Mouse (Mus musculus) heart, postnatal 0 days (tissue): ENCODE measurements at regions not wholly inside any gene's neighbourhood (a gene's known extent, or its start where the extent isn't known, plus 50 kb on each side); places are given as distances from the start of the nearest gene placed in this dataset.
A peak's percentile ranks its signal among the peaks of the same experiment; 100 is the strongest.

Experiments
- ATAC-seq: fragments of 200-750 bp; cut with Nextera tagmentation; 2 replicates; pipeline ENCODE4 v1.8.0; 2017; ENCODE audit warnings: low read depth, moderate number of reproducible peaks, moderate library complexity; ENCODE audit not compliant: insufficient read depth
- DNase-seq: peaks from one replicate; pipeline ENCODE4 v3.0.0-alpha.2; 2016; ENCODE audit warnings: low spot score
- H3K27ac ChIP-seq: fragments of 300-500 bp; sonication (generic); 2 replicates; pipeline ENCODE4 v1.5.1; 2014; ENCODE audit warnings: low read depth, mild to moderate bottlenecking
- H3K27me3 ChIP-seq: fragments of 300-500 bp; sonication (generic); 2 replicates; pipeline ENCODE4 v1.6.1; 2014; ENCODE audit warnings: low read length, mixed read lengths; ENCODE audit not compliant: control insufficient read depth, insufficient read depth
- H3K36me3 ChIP-seq: fragments of 300-500 bp; sonication (generic); replicated peaks from 2 replicates; pipeline ENCODE4 v1.6.1; 2014; ENCODE audit warnings: low read length, mixed read lengths; ENCODE audit not compliant: control insufficient read depth, insufficient read depth
- H3K4me1 ChIP-seq: fragments of 300-500 bp; sonication (generic); 2 replicates; pipeline ENCODE4 v1.6.1; 2014; ENCODE audit warnings: antibody characterized with exemption; ENCODE audit not compliant: control insufficient read depth, insufficient read depth
- H3K4me2 ChIP-seq: fragments of 300-500 bp; sonication (generic); 2 replicates; pipeline ENCODE4 v1.6.1; 2014; ENCODE audit warnings: low read depth, mild to moderate bottlenecking, low read length, moderate library complexity
- H3K4me3 ChIP-seq: fragments of 300-500 bp; sonication (generic); 2 replicates; pipeline ENCODE4 v1.5.1; 2014; ENCODE audit warnings: low read depth, low read length
- H3K9ac ChIP-seq: fragments of 300-500 bp; sonication (generic); replicated peaks from 2 replicates; pipeline ENCODE4 v1.6.1; 2014; ENCODE audit warnings: low read depth, low read length, mixed read lengths
- H3K9me3 ChIP-seq: fragments of 300-500 bp; sonication (generic); replicated peaks from 2 replicates; pipeline ENCODE4 v1.6.1; 2016; ENCODE audit warnings: low read length; ENCODE audit not compliant: control insufficient read depth
- CTCF ChIP-seq: IDR thresholded peaks from 2 replicates; pipeline ENCODE4 v1.5.1; 2016; ENCODE audit warnings: antibody characterized with exemption, control low read depth, low read depth
- EP300 ChIP-seq: IDR thresholded peaks from 2 replicates; pipeline ENCODE4 v1.6.1; 2016; ENCODE audit warnings: antibody characterized with exemption, low read depth
- WGBS: fragments of 180-500 bp; shearing (Covaris S2); extraction: QIAGEN DNeasy Blood & Tissue Kit; methylation state at CpG from one replicate; pipeline ENCODE4 v1.1.7; 2014; 5-methylcytosine and 5-hydroxymethylcytosine counted together

DNA sequence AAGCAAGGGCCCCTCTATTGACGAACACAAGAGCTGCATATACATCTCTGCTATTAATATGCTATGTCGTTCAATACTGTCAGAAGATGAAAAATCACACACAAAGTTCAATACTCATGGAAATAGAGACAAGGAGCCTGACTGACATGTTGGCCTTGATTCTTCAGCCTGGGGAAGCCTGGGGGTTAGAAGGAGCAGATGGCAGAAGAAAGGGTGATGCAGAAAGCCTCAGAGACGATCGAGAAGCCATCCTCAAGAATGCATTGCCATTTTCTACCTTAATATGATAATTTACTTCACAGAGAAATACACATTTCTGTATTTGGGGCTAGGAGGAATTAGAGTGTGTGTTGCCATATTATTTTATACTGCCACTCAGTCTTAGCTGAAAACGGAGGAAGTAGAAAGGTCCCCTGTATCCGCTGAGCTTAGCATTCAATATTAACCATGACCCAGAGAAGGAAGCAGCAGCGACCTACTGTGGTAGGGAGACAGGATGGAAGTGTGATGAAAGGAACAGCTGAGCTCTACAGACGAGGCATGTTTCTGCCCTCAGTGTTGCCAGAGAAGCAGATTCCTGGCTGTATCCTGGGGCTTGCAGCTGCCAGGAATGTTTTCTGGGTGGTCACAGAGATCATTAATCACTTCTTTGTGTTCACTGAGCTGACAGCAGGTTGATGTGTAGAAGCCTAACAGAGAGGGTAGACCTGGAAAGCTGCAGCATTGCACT lies 105.2 kb downstream of the Lrig3 start:
- ATAC-seq, result no peak
- Histone ChIP-seq H3K36me3 (no peaks in the 10 kb centered on the region), H3K4me2 (no peak overlapping the region), H3K27me3 (no peaks in the 10 kb centered on the region), H3K9ac (no peak overlapping the region), H3K9me3 (0 out of 2 replicates have a peak, but pooled peaks cover 4% of the 10 kb centered on the region), H3K27ac (no peak overlapping the region), H3K4me1 (no peaks in the 10 kb centered on the region), H3K4me3 (no peak overlapping the region)
- no peak for DNase-seq
- 55% methylated on average over 8 of the region's 8 CpGs for WGBS
- no peak for TF ChIP-seq EP300
- TF ChIP-seq CTCF, result no peak

DNA sequence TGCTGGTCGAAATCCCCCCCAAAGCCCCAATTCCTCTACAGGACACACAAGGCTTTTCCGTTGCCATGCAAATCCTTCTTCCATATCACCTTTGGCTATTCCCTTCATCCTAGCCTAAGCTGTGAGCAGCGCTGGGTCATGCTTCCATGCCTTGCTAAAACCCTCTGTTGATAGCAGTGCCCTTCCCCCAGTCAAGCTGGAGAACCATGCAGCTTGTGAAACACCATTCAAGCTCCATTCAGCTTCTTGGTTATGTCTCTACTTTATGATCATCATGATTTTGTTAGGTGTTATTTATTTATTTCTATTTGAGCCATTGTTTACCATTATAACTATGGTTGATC lies 105.7 kb downstream of the Lrig3 start:
- 55% methylated on average over 3 of the region's 3 CpGs for WGBS
- ATAC-seq, result no peak
- no peaks in the 10 kb centered on the region for H3K27me3 ChIP-seq
- no peaks in the 10 kb centered on the region for H3K4me1 ChIP-seq
- no peak for DNase-seq
- TF ChIP-seq CTCF, result no peak
- no peak for TF ChIP-seq EP300
- H3K4me2 ChIP-seq, result no peak overlapping the region
- H3K36me3 ChIP-seq, result no peaks in the 10 kb centered on the region
- 0 out of 2 replicates have a peak, but pooled peaks cover 4% of the 10 kb centered on the region for H3K9me3 ChIP-seq
- H3K27ac ChIP-seq, result no peak overlapping the region
- no peak overlapping the region for H3K9ac ChIP-seq
- no peak overlapping the region for H3K4me3 ChIP-seq

- no peak for TF ChIP-seq EP300
- no peak for TF ChIP-seq CTCF
- ATAC-seq (no peak), DNase-seq (peak; percentile 7)
- Histone ChIP-seq H3K27ac (no peak overlapping the region), H3K9me3 (peaks cover 18% of the 10 kb centered on the region), H3K4me1 (no peaks in the 10 kb centered on the region), H3K4me3 (no peak overlapping the region), H3K27me3 (no peaks in the 10 kb centered on the region), H3K9ac (no peak overlapping the region), H3K4me2 (no peak overlapping the region), H3K36me3 (no peaks in the 10 kb centered on the region)
- 88% methylated on average over 1 of the region's 1 CpGs for WGBS
Observed at GRCm38 (mm10) chr10:126077313-126077966, 111.5 kb downstream of the Lrig3 start.

GRCm38 (mm10) chr10:126082576-126082975 lies 116.6 kb downstream of the Lrig3 start:
- WGBS, result 80% methylated on average over 11 of the region's 11 CpGs
- H3K36me3 ChIP-seq, result no peaks in the 10 kb centered on the region
- no peak overlapping the region for H3K27ac ChIP-seq
- H3K4me2 ChIP-seq, result no peak overlapping the region
- TF ChIP-seq CTCF (no peak), EP300 (no peak)
- ATAC-seq (no peak), DNase-seq (no peak)
- no peak overlapping the region for H3K4me3 ChIP-seq
- H3K27me3 ChIP-seq, result no peaks in the 10 kb centered on the region
- H3K9me3 ChIP-seq, result peaks cover 14% of the 10 kb centered on the region
- no peaks in the 10 kb centered on the region for H3K4me1 ChIP-seq
- no peak overlapping the region for H3K9ac ChIP-seq

GRCm38 (mm10) chr10:126086684-126087083 lies 120.7 kb downstream of the Lrig3 start:
- 68% methylated on average over 5 of the region's 5 CpGs for WGBS
- Histone ChIP-seq H3K9me3 (no peaks in the 10 kb centered on the region), H3K4me1 (no peaks in the 10 kb centered on the region), H3K27ac (no peak overlapping the region), H3K9ac (no peak overlapping the region), H3K4me2 (no peak overlapping the region), H3K4me3 (no peak overlapping the region), H3K36me3 (no peaks in the 10 kb centered on the region), H3K27me3 (no peaks in the 10 kb centered on the region)
- no peak for TF ChIP-seq EP300
- no peak for DNase-seq
- no peak for ATAC-seq
